Mouse (Mus musculus) brain, embryonic 14.5 days (tissue): ENCODE measurements at regions not wholly inside any gene's neighbourhood (a gene's known extent, or its start where the extent isn't known, plus 50 kb on each side); places are given as distances from the start of the nearest gene placed in this dataset.

Experiments used
- CTCF ChIP-seq: fragments of 200-500 bp; IDR thresholded peaks from 2 replicates; pipeline ENCODE4 v1.5.1; 2012; ENCODE audit warnings: inconsistent platforms, mild to moderate bottlenecking, moderate library complexity, borderline replicate concordance; ENCODE audit not compliant: insufficient read depth, insufficient read length; ENCODE audit errors: extremely low read depth
- POLR2A ChIP-seq: fragments of 200-500 bp; IDR thresholded peaks from 2 replicates; pipeline ENCODE4 v1.6.1; 2012; ENCODE audit warnings: mild to moderate bottlenecking, inconsistent platforms, borderline replicate concordance; ENCODE audit not compliant: poor library complexity, insufficient read depth, insufficient read length, severe bottlenecking; ENCODE audit errors: extremely low read depth

DNA sequence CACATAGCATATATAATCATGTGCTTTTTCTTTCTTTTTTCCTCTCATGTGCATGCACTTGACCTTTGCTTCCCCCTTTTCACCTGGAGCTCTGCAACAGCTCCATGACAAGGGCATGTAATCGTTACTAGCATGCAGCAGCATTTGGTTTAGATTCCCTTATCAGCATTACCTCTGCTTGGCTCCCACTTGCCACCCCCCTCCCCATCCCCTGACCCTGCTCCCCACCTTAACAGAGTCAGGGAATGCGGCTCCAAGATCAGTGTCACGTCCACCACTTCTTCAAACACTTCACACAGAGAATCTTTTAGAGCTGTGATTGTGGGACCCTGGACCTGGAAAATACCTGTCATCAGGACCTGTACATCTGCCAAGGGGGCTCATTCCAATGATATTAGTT, 192.2 kb upstream of the Hey2 start:
- TF ChIP-seq CTCF: no peak
- no peak for TF ChIP-seq POLR2A
